Mouse (Mus musculus) layer of hippocampus, adult 18-20 months (tissue): Measurements from ENCODE around the gene Nr1d1. TPM values are rescaled to one million over a fixed set of nuclear protein-coding genes. Genes with fewer than 3 reads are reported as not detected.
A peak's percentile ranks its signal among the peaks of the same experiment; 100 is the strongest.

Source experiments
- DNase-seq, 2 experiments: peaks; one replicate each; pipeline ENCODE4 v3.0.0; 2022; ENCODE audit warnings: low spot score in 2 of 2
- total RNA-seq, 2 experiments: library from RNA; stranded (reverse); gene quantifications; 2 replicates each; pipeline ENCODE4 v1.2.3; 2021

The Nr1d1 gene
- total RNA-seq, 2 experiments from 2014 or later = 66.6 to 84.3 TPM

GRCm38 (mm10) chr11:98771131-98771530 is 4.0 kb downstream of the Nr1d1 start:
- peak in 1 of 2 experiments; percentile 47 for DNase-seq

GRCm38 (mm10) chr11:98770096-98770975 is 4.8 kb downstream of the Nr1d1 start:
- DNase-seq = peak in 1 of 2 experiments; percentile 82

GRCm38 (mm10) chr11:98769007-98769954 is 5.9 kb downstream of the Nr1d1 start:
- DNase-seq = peak in 1 of 2 experiments; percentile 43

GRCm38 (mm10) chr11:98768127-98769006 is 6.8 kb downstream of the Nr1d1 start:
- DNase-seq = peak in 1 of 2 experiments; percentile 41

- DNase-seq = peak in 1 of 2 experiments; percentile 41
Observed at GRCm38 (mm10) chr11:98767713-98768112, 7.4 kb downstream of the Nr1d1 start.

GRCm38 (mm10) chr11:98767276-98767675 is 7.9 kb downstream of the Nr1d1 start:
- DNase-seq = peak in 1 of 2 experiments; percentile 60

- no peak for DNase-seq
Observed at GRCm38 (mm10) chr11:98766816-98767215, 8.3 kb downstream of the Nr1d1 start.

GRCm38 (mm10) chr11:98766346-98766745 is 8.8 kb downstream of the Nr1d1 start:
- no peak for DNase-seq

GRCm38 (mm10) chr11:98765421-98766309 is 9.5 kb downstream of the Nr1d1 start:
- DNase-seq = no peak

- no peak for DNase-seq
Observed at GRCm38 (mm10) chr11:98764746-98765145, 10.4 kb downstream of the Nr1d1 start.

GRCm38 (mm10) chr11:98764091-98764490 is 11.0 kb downstream of the Nr1d1 start:
- DNase-seq = no peak

- no peak for DNase-seq
Observed at GRCm38 (mm10) chr11:98763502-98763861, 11.7 kb downstream of the Nr1d1 start.

GRCm38 (mm10) chr11:98762756-98763501 is 12.2 kb downstream of the Nr1d1 start:
- peak in 1 of 2 experiments; percentile 62 for DNase-seq

- no peak for DNase-seq
Observed at GRCm38 (mm10) chr11:98761939-98762338, 13.2 kb downstream of the Nr1d1 start.

- DNase-seq = no peak
Observed at GRCm38 (mm10) chr11:98756711-98757110, 18.4 kb downstream of the Nr1d1 start.

GRCm38 (mm10) chr11:98755726-98756380 is 19.3 kb downstream of the Nr1d1 start:
- DNase-seq = no peak

GRCm38 (mm10) chr11:98754621-98755181 is 20.4 kb downstream of the Nr1d1 start:
- DNase-seq = peak; percentile 51 to 77

GRCm38 (mm10) chr11:98754151-98754620 is 20.9 kb downstream of the Nr1d1 start:
- peak in 1 of 2 experiments; percentile 59 for DNase-seq
